Mouse (Mus musculus) thymus, adult 2 months (tissue): ENCODE measurements around the gene Glg1.

Experiments
- CTCF ChIP-seq: fragments of 200-500 bp; IDR thresholded peaks from 2 replicates; pipeline ENCODE4 v1.5.1; 2012; ENCODE audit warnings: mild to moderate bottlenecking, control low read depth, low read length, moderate library complexity, borderline replicate concordance; ENCODE audit not compliant: control insufficient read depth, poor library complexity, insufficient read depth; ENCODE audit errors: extremely low read depth
- POLR2A ChIP-seq: fragments of 200-500 bp; IDR thresholded peaks from 2 replicates; pipeline ENCODE4 v1.6.1; 2012; ENCODE audit warnings: mild to moderate bottlenecking, low read length, control low read depth, moderate library complexity; ENCODE audit not compliant: control insufficient read depth, poor library complexity, insufficient read depth; ENCODE audit errors: extremely low read depth

- no peak for TF ChIP-seq CTCF
- TF ChIP-seq POLR2A, result no peak
These were observed 71.5 kb downstream of the Glg1 start for GRCm38 (mm10) chr8:111187470-111187869.
